Mouse (Mus musculus): ENCODE measurements around the gene Fcgr1. TPM values are rescaled to one million over a fixed set of nuclear protein-coding genes. Genes with fewer than 3 reads are reported as not detected.

Fcgr1 gene
- 0.63 and 1.9 TPM in 2 replicates for total RNA-seq (2023)

DNA sequence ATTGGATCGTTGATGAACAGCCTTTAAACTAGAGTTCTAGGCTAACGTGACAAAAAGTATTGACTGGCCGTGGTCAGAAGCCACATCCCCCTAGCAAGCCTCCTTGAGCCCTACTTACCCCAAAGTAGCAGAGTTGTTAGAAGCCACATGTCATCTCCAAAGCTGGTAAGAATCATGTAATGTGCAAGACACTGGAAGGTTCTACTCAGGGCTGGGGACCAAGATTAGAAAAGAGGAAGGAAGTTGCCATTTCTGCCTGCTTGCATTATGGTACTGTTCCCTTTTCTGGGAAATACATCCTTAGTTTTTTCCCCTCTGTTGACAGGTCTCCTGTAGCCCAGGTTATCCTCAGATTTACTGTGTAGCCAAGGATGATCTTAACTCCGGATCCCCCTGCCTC, at the start of gene Fcgr1:
Gene Fcgr1, minus strand, starts transcription at position 183 of the 400 bp plus-strand sequence.

DNA sequence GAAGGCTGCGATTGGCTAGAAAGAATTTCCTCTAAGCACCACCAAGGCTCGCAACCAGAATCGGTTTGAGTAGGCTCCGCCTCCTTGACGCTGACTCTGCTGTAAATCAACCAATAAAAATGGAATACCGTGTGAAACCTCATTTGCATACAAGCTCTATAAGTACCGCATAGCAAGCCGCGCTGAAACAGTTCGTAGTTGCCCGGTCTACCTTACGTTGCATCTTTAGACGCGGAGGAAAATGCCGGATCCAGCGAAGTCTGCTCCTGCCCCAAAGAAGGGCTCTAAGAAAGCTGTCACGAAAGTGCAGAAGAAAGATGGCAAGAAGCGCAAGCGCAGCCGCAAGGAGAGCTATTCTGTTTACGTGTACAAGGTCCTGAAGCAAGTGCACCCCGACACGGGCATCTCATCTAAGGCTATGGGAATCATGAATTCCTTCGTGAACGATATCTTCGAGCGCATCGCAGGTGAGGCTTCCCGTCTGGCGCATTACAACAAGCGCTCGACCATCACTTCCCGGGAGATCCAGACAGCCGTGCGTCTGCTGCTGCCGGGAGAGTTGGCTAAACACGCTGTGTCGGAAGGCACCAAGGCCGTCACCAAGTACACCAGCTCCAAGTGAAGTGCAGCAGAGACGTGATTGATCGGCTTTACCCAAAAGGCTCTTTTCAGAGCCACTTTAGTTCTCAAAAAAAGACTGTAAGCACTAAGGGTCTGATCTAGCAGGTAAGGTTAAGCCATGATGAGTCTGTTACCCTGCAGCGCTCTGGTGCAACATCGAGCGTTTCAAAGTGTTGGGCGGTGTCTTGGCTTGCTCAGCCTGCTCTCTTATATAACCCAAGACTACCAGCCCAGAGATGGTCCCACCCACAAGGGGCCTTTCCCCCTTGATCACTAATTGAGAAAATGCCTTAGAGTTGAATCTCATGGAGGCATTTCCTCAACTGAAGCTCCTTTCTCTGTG, 24.0 kb downstream of the Fcgr1 start, which contains the start of gene Hist2h2bb:
Gene Hist2h2bb, plus strand, starts transcription at position 242 of the 964 bp plus-strand sequence.

DNA sequence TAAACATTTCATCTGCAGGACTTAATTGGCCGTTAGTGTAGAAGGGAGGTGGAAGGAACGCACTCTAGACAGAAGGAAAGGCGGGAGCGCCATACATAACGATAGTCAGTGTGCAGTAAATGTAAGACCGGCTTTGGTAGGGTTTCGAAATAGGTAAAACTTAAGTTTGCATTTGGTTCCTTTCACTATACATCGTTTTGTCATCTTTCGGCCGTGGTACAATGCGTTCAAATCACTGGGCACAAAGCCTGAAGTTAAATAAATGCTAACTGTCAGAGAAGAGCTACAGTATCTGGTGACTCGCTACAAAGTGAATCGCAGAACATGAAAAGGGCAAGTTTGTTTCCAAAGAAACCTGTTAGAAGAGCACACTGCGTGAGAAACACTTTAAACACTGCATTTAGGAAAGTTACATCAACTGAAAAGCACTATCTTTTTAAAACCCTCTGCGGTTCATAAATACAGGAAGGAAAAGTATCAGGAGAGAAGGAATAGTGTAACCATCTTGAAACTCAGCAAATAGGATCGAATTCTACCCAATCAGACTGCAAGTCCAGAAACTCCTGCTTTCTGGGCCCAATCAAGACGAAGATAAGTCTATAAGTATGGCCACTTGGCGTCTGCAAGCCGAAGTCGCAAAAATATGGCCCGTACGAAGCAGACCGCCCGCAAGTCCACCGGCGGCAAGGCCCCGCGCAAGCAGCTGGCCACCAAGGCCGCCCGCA, 25.6 kb downstream of the Fcgr1 start, which contains the start of gene Hist2h3b:
Gene Hist2h3b, plus strand, starts transcription at position 604 of the 725 bp plus-strand sequence.

DNA sequence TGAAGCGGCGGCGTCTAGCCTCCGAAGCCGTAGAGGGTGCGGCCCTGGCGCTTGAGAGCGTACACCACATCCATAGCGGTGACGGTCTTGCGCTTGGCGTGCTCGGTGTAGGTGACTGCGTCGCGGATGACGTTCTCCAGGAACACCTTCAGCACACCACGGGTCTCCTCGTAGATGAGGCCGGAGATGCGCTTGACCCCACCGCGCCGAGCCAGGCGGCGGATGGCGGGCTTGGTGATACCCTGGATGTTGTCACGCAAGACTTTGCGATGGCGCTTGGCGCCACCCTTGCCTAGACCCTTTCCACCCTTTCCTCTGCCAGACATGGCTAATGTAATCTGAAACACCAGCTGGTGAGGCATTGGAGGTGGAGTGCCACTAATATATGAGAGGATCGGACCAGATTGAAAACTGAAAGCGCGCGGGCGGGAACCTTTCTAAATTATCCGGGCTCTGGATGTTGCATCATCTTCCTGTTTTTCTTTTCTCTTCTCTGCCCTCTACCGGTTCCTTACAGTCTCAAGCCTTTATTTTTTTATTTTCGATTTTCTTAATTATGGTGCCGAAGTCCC, 30.7 kb downstream of the Fcgr1 start, which contains the start of gene Hist2h4:
Gene Hist2h4, minus strand, starts transcription at position 333 of the 572 bp plus-strand sequence.

DNA sequence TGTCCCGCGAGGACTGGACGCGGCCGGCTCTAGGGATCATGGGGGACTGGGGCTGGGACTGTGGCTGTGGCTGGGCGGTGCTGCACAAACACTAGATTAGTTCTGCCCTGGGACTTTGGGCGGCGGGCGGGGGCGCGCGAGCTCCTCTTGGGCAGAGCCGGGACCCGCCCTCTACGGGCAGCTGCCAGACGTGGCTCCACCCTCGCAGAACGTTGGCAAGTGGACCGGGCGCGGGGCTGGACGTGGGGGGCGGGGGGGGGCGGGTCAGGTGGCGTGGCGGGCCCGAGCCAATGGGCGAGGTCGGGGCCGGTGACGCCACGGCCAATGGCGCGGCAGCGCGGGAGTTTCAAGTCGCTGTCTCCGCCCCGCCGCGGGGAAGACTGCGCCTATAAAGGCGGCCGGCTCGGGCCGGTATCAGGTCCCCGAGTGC, 47.3 kb downstream of the Fcgr1 start, which contains the start of gene Hist2h3c1:
Gene Hist2h3c1, plus strand, starts transcription at position 259 of the 430 bp plus-strand sequence.

DNA sequence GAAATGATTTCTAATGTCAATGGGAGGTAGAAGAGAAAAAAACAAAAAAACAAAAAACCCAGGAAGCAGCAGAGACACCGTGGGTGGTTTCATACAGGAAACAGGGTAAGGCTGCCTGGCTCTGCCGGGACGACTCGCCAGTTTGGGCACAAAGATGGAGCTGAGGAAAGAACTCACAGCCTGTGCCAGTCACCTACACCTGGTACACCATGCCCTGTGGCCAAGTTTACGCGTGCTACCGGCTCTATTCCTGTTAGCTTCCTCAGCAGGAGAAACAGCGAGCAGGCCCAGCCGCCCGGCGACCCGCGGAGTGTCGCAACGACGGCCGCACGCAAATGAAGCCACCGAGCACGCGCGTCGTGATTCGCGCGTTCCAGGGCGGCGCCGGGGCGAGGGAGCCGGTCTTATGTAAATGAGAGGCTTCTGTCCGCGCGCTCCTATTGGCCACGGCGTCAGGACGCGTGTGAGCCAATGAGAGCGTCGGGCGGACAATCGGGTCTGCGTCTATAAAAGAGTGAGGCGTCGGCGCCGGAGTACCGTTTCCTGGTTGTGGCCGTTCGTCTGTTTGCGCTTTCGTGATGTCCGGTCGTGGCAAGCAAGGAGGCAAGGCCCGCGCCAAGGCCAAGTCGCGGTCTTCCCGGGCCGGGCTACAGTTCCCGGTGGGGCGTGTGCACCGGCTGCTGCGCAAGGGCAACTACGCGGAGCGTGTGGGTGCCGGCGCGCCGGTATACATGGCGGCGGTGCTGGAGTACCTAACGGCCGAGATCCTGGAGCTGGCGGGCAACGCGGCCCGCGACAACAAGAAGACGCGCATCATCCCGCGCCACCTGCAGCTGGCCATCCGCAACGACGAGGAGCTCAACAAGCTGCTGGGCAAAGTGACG, 48.5 kb downstream of the Fcgr1 start, which contains the start of gene Hist2h2aa1:
Gene Hist2h2aa1, plus strand, starts transcription at position 495 of the 884 bp plus-strand sequence.

DNA sequence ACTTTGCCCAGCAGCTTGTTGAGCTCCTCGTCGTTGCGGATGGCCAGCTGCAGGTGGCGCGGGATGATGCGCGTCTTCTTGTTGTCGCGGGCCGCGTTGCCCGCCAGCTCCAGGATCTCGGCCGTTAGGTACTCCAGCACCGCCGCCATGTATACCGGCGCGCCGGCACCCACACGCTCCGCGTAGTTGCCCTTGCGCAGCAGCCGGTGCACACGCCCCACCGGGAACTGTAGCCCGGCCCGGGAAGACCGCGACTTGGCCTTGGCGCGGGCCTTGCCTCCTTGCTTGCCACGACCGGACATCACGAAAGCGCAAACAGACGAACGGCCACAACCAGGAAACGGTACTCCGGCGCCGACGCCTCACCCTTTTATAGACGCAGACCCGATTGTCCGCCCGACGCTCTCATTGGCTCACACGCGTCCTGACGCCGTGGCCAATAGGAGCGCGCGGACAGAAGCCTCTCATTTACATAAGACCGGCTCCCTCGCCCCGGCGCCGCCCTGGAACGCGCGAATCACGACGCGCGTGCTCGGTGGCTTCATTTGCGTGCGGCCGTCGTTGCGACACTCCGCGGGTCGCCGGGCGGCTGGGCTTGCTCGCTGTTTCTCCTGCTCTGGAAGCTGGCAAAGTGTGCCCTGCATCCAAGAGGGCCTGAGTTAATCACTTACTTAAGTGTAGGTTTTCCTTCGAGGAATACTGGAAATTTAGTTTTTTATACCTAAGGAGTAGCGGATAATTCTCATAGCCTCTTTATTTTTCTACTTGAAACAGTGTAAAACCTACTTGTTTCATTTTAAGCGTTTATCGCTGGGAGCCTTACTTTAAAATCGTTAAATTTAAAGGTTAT, 53.6 kb downstream of the Fcgr1 start, which contains the start of gene Hist2h2aa2:
Gene Hist2h2aa2, minus strand, starts transcription at position 328 of the 850 bp plus-strand sequence.

DNA sequence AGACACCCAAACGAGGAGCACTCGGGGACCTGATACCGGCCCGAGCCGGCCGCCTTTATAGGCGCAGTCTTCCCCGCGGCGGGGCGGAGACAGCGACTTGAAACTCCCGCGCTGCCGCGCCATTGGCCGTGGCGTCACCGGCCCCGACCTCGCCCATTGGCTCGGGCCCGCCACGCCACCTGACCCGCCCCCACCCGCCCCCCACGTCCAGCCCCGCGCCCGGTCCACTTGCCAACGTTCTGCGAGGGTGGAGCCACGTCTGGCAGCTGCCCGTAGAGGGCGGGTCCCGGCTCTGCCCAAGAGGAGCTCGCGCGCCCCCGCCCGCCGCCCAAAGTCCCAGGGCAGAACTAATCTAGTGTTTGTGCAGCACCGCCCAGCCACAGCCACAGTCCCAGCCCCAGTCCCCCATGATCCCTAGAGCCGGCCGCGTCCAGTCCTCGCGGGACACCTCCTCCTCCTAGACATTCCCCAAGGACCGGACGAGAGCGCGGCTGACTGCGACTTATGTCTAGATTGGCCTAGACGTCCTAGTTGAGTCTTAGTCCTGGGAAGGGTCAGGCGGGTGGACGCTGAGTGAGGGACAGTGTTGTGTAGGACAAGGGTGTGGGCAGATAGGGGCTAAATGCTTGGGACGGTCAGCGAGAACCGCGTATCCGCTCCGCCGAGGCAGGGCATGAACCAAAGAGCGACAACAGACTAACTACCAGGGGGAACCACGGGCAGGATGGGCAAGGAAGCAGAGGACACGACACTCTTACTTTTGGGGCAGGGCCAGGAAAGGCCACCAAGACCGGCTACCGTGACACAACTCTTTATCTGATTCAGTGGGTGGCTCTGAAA, 54.6 kb downstream of the Fcgr1 start, which contains the start of gene Hist2h3c2:
Gene Hist2h3c2, minus strand, starts transcription at position 174 of the 840 bp plus-strand sequence.

Other genes starting within 250 kb of the Fcgr1 start
- 8.2 and 9.3 TPM in 2 replicates for gene Vps45, start 235.5 kb downstream of the Fcgr1 start, total RNA-seq (2023)
- gene Otud7b, start 189.4 kb downstream of the Fcgr1 start, total RNA-seq (2023): 18.5 and 19.1 TPM in 2 replicates
- 0.14 and 0.88 TPM in 2 replicates for gene Mtmr11, start 132.0 kb downstream of the Fcgr1 start, total RNA-seq (2023)
- 39.0 and 45.7 TPM in 2 replicates for gene Sf3b4, start 121.6 kb downstream of the Fcgr1 start, total RNA-seq (2023)
- 0.16 and 0.43 TPM in 2 replicates for gene Sv2a, start 112.8 kb downstream of the Fcgr1 start, total RNA-seq (2023)
- gene Bola1, start 74.3 kb downstream of the Fcgr1 start, total RNA-seq (2023): 1.1 and 2.9 TPM in 2 replicates
- gene Hist2h2ab, start 74.1 kb downstream of the Fcgr1 start, total RNA-seq (2023): 11.8 and 12.8 TPM in 2 replicates
- gene Hist2h2ac, start 73.1 kb downstream of the Fcgr1 start, total RNA-seq (2023): 166 and 197 TPM in 2 replicates
- gene Hist2h2be, start 72.8 kb downstream of the Fcgr1 start, total RNA-seq (2023): 1.2 and 2.1 TPM in 2 replicates
- 234 and 345 TPM in 2 replicates for gene Hist2h3c2, start 54.8 kb downstream of the Fcgr1 start, total RNA-seq (2023)
- gene Hist2h2aa2, start 53.7 kb downstream of the Fcgr1 start, total RNA-seq (2023): 1,826 and 2,294 TPM in 2 replicates
- gene Hist2h2aa1, start 48.5 kb downstream of the Fcgr1 start, total RNA-seq (2023): 29.7 and 30.1 TPM in 2 replicates
- gene Hist2h3c1, start 47.3 kb downstream of the Fcgr1 start, total RNA-seq (2023): not detected in 2 replicates
- 118 and 170 TPM in 2 replicates for gene Hist2h4, start 30.7 kb downstream of the Fcgr1 start, total RNA-seq (2023)
- 1,408 and 1,623 TPM in 2 replicates for gene Hist2h3b, start 25.3 kb downstream of the Fcgr1 start, total RNA-seq (2023)
- gene Hist2h2bb, start 24.2 kb downstream of the Fcgr1 start, total RNA-seq (2023): 992 and 1,162 TPM in 2 replicates
- gene BC107364, start 158.3 kb upstream of the Fcgr1 start, total RNA-seq (2023): not detected in 2 replicates
- gene Hfe2, start 231.2 kb upstream of the Fcgr1 start, total RNA-seq (2023): not detected in 2 replicates